Mouse (Mus musculus) heart, postnatal 0 days (tissue): ENCODE data around the gene Cyp4a32. TPM values are rescaled to one million over a fixed set of nuclear protein-coding genes. Genes with fewer than 3 reads are reported as not detected.

Source experiments
- ATAC-seq: fragments of 200-750 bp; cut with Nextera tagmentation; 2 replicates; pipeline ENCODE4 v1.8.0; 2017; ENCODE audit warnings: low read depth, moderate number of reproducible peaks, moderate library complexity; ENCODE audit not compliant: insufficient read depth
- DNase-seq: peaks from one replicate; pipeline ENCODE4 v3.0.0-alpha.2; 2016; ENCODE audit warnings: low spot score
- H3K27ac ChIP-seq: fragments of 300-500 bp; sonication (generic); 2 replicates; pipeline ENCODE4 v1.5.1; 2014; ENCODE audit warnings: low read depth, mild to moderate bottlenecking
- H3K27me3 ChIP-seq: fragments of 300-500 bp; sonication (generic); 2 replicates; pipeline ENCODE4 v1.6.1; 2014; ENCODE audit warnings: low read length, mixed read lengths; ENCODE audit not compliant: control insufficient read depth, insufficient read depth
- H3K36me3 ChIP-seq: fragments of 300-500 bp; sonication (generic); replicated peaks from 2 replicates; pipeline ENCODE4 v1.6.1; 2014; ENCODE audit warnings: low read length, mixed read lengths; ENCODE audit not compliant: control insufficient read depth, insufficient read depth
- H3K4me1 ChIP-seq: fragments of 300-500 bp; sonication (generic); 2 replicates; pipeline ENCODE4 v1.6.1; 2014; ENCODE audit warnings: antibody characterized with exemption; ENCODE audit not compliant: control insufficient read depth, insufficient read depth
- H3K4me2 ChIP-seq: fragments of 300-500 bp; sonication (generic); 2 replicates; pipeline ENCODE4 v1.6.1; 2014; ENCODE audit warnings: low read depth, mild to moderate bottlenecking, low read length, moderate library complexity
- H3K4me3 ChIP-seq: fragments of 300-500 bp; sonication (generic); 2 replicates; pipeline ENCODE4 v1.5.1; 2014; ENCODE audit warnings: low read depth, low read length
- H3K9ac ChIP-seq: fragments of 300-500 bp; sonication (generic); replicated peaks from 2 replicates; pipeline ENCODE4 v1.6.1; 2014; ENCODE audit warnings: low read depth, low read length, mixed read lengths
- H3K9me3 ChIP-seq: fragments of 300-500 bp; sonication (generic); replicated peaks from 2 replicates; pipeline ENCODE4 v1.6.1; 2016; ENCODE audit warnings: low read length; ENCODE audit not compliant: control insufficient read depth
- CTCF ChIP-seq: IDR thresholded peaks from 2 replicates; pipeline ENCODE4 v1.5.1; 2016; ENCODE audit warnings: antibody characterized with exemption, control low read depth, low read depth
- EP300 ChIP-seq: IDR thresholded peaks from 2 replicates; pipeline ENCODE4 v1.6.1; 2016; ENCODE audit warnings: antibody characterized with exemption, low read depth
- polyA plus RNA-seq: library from polyadenylated mRNA; unstranded; fragments of >200 nt; fragmentation: Nextera tagmentation; extraction: Ambion mirVana; gene quantifications from 2 replicates; pipeline ENCODE4 v1.2.1, GENCODE M21; 2015
- total RNA-seq: library from RNA; depleted of rRNA; stranded (reverse); fragments of >200 nt; gene quantifications from 2 replicates; pipeline ENCODE4 v1.2.3, GENCODE M21; 2014; ENCODE audit warnings: low replicate concordance; rRNA removed

Cyp4a32 gene
- total and polyA plus RNA-seq, 2 experiments from 2014 or later, result not detected

GRCm38 (mm10) chr4:115659190-115659589 lies 58.4 kb downstream of the Cyp4a32 start:
- H3K27me3 ChIP-seq, result no peaks in the 10 kb centered on the region
- no peak for DNase-seq

More at GRCm38 (mm10) chr4:115659190-115659589, 58.4 kb downstream of the Cyp4a32 start:
- Histone ChIP-seq H3K4me1 (peaks cover 6% of the 10 kb centered on the region; the same call in 1 of the 2 replicates), H3K36me3 (no peaks in the 10 kb centered on the region), H3K4me3 (no peak overlapping the region), H3K27ac (no peak overlapping the region), H3K9me3 (no peaks in the 10 kb centered on the region), H3K9ac (no peak overlapping the region), H3K4me2 (no peak overlapping the region)
- no peak for ATAC-seq
- TF ChIP-seq CTCF, result no peak
- no peak for TF ChIP-seq EP300

Other genes starting within 250 kb of the Cyp4a32 start
- not detected in 2 replicates for gene Cyp4a12b, start 189.3 kb upstream of the Cyp4a32 start, total RNA-seq
- gene Cyp4a12b, start 189.3 kb upstream of the Cyp4a32 start, polyA plus RNA-seq, result not detected in 2 replicates
- gene Cyp4a30b, start 148.4 kb upstream of the Cyp4a32 start, total RNA-seq, result not detected in 2 replicates
- gene Cyp4a30b, start 148.4 kb upstream of the Cyp4a32 start, polyA plus RNA-seq, result not detected in 2 replicates
- 0.89 and 26.4 TPM in 2 replicates for gene Cyp4a14, start 104.8 kb upstream of the Cyp4a32 start, total RNA-seq
- gene Cyp4a14, start 104.8 kb upstream of the Cyp4a32 start, polyA plus RNA-seq, result 0.19 TPM in 1 of 2 replicates, not detected in the other
- gene Cyp4a10, start 82.7 kb upstream of the Cyp4a32 start, total RNA-seq, result not detected in 2 replicates
- gene Cyp4a10, start 82.7 kb upstream of the Cyp4a32 start, polyA plus RNA-seq, result not detected in 2 replicates
- gene Cyp4a31, start 37.3 kb upstream of the Cyp4a32 start, total RNA-seq, result not detected in 2 replicates
- not detected in 2 replicates for gene Cyp4a31, start 37.3 kb upstream of the Cyp4a32 start, polyA plus RNA-seq
- gene Cyp4b1, start 46.8 kb downstream of the Cyp4a32 start, total RNA-seq, result 8.7 and 14.5 TPM in 2 replicates
- gene Cyp4b1, start 46.8 kb downstream of the Cyp4a32 start, polyA plus RNA-seq, result 8.7 and 9.4 TPM in 2 replicates
- 20.8 and 30.3 TPM in 2 replicates for gene Efcab14, start 136.8 kb downstream of the Cyp4a32 start, total RNA-seq
- 16.3 and 17.1 TPM in 2 replicates for gene Efcab14, start 136.8 kb downstream of the Cyp4a32 start, polyA plus RNA-seq
- gene Tex38, start 180.0 kb downstream of the Cyp4a32 start, total RNA-seq, result not detected in 2 replicates
- gene Tex38, start 180.0 kb downstream of the Cyp4a32 start, polyA plus RNA-seq, result 0.30 and 0.55 TPM in 2 replicates
- 40.0 and 49.0 TPM in 2 replicates for gene Atpaf1, start 183.8 kb downstream of the Cyp4a32 start, total RNA-seq
- gene Atpaf1, start 183.8 kb downstream of the Cyp4a32 start, polyA plus RNA-seq, result 75.9 and 86.4 TPM in 2 replicates
- 3.1 and 4.9 TPM in 2 replicates for gene Mob3c, start 227.1 kb downstream of the Cyp4a32 start, total RNA-seq
- gene Mob3c, start 227.1 kb downstream of the Cyp4a32 start, polyA plus RNA-seq, result 5.5 and 6.4 TPM in 2 replicates
- gene Mknk1, start 238.2 kb downstream of the Cyp4a32 start, total RNA-seq, result 10.9 and 15.4 TPM in 2 replicates
- gene Mknk1, start 238.2 kb downstream of the Cyp4a32 start, polyA plus RNA-seq, result 15.5 and 16.6 TPM in 2 replicates